Mouse (Mus musculus): ENCODE data around the gene Olfr668. TPM values are rescaled to one million over a fixed set of nuclear protein-coding genes. Genes with fewer than 3 reads are reported as not detected.
"Not testable (repeated sequence)": the region's sequence is repeated elsewhere in the genome, so short reads cannot be mapped to it uniquely, and the experiment has no call there.

Gene Olfr668
- polyA plus RNA-seq (2015; fragmentation: Nextera tagmentation; extraction: Ambion mirVana) = not detected in 2 replicates

GRCm38 (mm10) chr7:104927957-104928356, at the start of gene Olfr668:
Gene Olfr668, minus strand, starts transcription at chr7:104928057.
- Histone ChIP-seq H3K4me1 (ENCODE audit: control insufficient read depth, insufficient read depth, low read length) (no peaks in the 10 kb centered on the region), H3K27ac (ENCODE audit: low read length) (no peak within 1 kb of the TSS), H3K4me3 (ENCODE audit: low read length) (no peak within 1 kb of the TSS), H3K27me3 (replicated peaks; ENCODE audit: control insufficient read depth, insufficient read depth, low read length) (no peaks in the 10 kb centered on the region), H3K36me3 (ENCODE audit: control insufficient read depth, insufficient read depth, low read length) (no peaks in the 10 kb centered on the region), H3K9me3 (ENCODE audit: control insufficient read depth, low read length) (no peaks in the 10 kb centered on the region), H3K4me2 (ENCODE audit: low read depth, low read length) (no peak within 1 kb of the TSS), H3K9ac (ENCODE audit: low read depth, low read length) (no peak within 1 kb of the TSS)
- 80% methylated on average over 1 of the region's 1 CpGs for WGBS
- no peak for ATAC-seq

GRCm38 (mm10) chr7:104972507-104972906, 44.6 kb upstream of the Olfr668 start:
- ATAC-seq; H3K36me3 ChIP-seq (ENCODE audit: control insufficient read depth, insufficient read depth, low read length); H3K4me2 ChIP-seq (ENCODE audit: low read depth, low read length); H3K27ac ChIP-seq (ENCODE audit: low read length); H3K9me3 ChIP-seq (ENCODE audit: control insufficient read depth, low read length); H3K4me1 ChIP-seq (ENCODE audit: control insufficient read depth, insufficient read depth, low read length); H3K9ac ChIP-seq (ENCODE audit: low read depth, low read length); H3K4me3 ChIP-seq (ENCODE audit: low read length); H3K27me3 ChIP-seq (replicated peaks; ENCODE audit: control insufficient read depth, insufficient read depth, low read length): not testable (repeated sequence)
- 71% methylated on average over 2 of the region's 2 CpGs for WGBS

GRCm38 (mm10) chr7:104962520-104962919, 34.7 kb upstream of the Olfr668 start, which contains the start of gene Olfr670:
Gene Olfr670, minus strand, starts transcription at chr7:104962620.
- Histone ChIP-seq H3K27me3 (replicated peaks; ENCODE audit: control insufficient read depth, insufficient read depth, low read length) (no peaks in the 10 kb centered on the region), H3K4me1 (ENCODE audit: control insufficient read depth, insufficient read depth, low read length) (no peaks in the 10 kb centered on the region), H3K9me3 (ENCODE audit: control insufficient read depth, low read length) (no peaks in the 10 kb centered on the region), H3K4me2 (ENCODE audit: low read depth, low read length) (no peak within 1 kb of the TSS), H3K27ac (ENCODE audit: low read length) (no peak within 1 kb of the TSS), H3K4me3 (ENCODE audit: low read length) (no peak within 1 kb of the TSS), H3K9ac (ENCODE audit: low read depth, low read length) (no peak within 1 kb of the TSS), H3K36me3 (ENCODE audit: control insufficient read depth, insufficient read depth, low read length) (no peaks in the 10 kb centered on the region)
- WGBS = 47% methylated on average over 1 of the region's 1 CpGs
- ATAC-seq = no peak

GRCm38 (mm10) chr7:104950234-104950633, 22.4 kb upstream of the Olfr668 start:
- not testable (repeated sequence) for H3K4me3 ChIP-seq (ENCODE audit: low read length); H3K27me3 ChIP-seq (replicated peaks; ENCODE audit: control insufficient read depth, insufficient read depth, low read length); H3K9ac ChIP-seq (ENCODE audit: low read depth, low read length); H3K4me1 ChIP-seq (ENCODE audit: control insufficient read depth, insufficient read depth, low read length); H3K4me2 ChIP-seq (ENCODE audit: low read depth, low read length); H3K27ac ChIP-seq (ENCODE audit: low read length); ATAC-seq; H3K9me3 ChIP-seq (ENCODE audit: control insufficient read depth, low read length); H3K36me3 ChIP-seq (ENCODE audit: control insufficient read depth, insufficient read depth, low read length)
- 92% methylated on average over 16 of the region's 16 CpGs for WGBS

- Histone ChIP-seq H3K36me3 (ENCODE audit: control insufficient read depth, insufficient read depth, low read length) (no peaks in the 10 kb centered on the region), H3K4me1 (ENCODE audit: control insufficient read depth, insufficient read depth, low read length) (no peaks in the 10 kb centered on the region), H3K4me3 (ENCODE audit: low read length) (no peak within 1 kb of the TSS), H3K27me3 (replicated peaks; ENCODE audit: control insufficient read depth, insufficient read depth, low read length) (no peaks in the 10 kb centered on the region), H3K9ac (ENCODE audit: low read depth, low read length) (no peak within 1 kb of the TSS), H3K9me3 (ENCODE audit: control insufficient read depth, low read length) (no peaks in the 10 kb centered on the region), H3K27ac (ENCODE audit: low read length) (no peak within 1 kb of the TSS), H3K4me2 (ENCODE audit: low read depth, low read length) (no peak within 1 kb of the TSS)
- WGBS = 72% methylated on average over 1 of the region's 1 CpGs
- no peak for ATAC-seq
Observed at GRCm38 (mm10) chr7:104933940-104934339, 6.1 kb upstream of the Olfr668 start, which contains the start of gene Olfr669. Gene Olfr669, plus strand, starts transcription at chr7:104934240.

- 88% methylated on average over 1 of the region's 1 CpGs for WGBS
- ATAC-seq = no peak
- Histone ChIP-seq H3K4me2 (ENCODE audit: low read depth, low read length) (no peak within 1 kb of the TSS), H3K27ac (ENCODE audit: low read length) (no peak within 1 kb of the TSS), H3K27me3 (replicated peaks; ENCODE audit: control insufficient read depth, insufficient read depth, low read length) (no peaks in the 10 kb centered on the region), H3K4me3 (ENCODE audit: low read length) (no peak within 1 kb of the TSS), H3K36me3 (ENCODE audit: control insufficient read depth, insufficient read depth, low read length) (no peaks in the 10 kb centered on the region), H3K9me3 (ENCODE audit: control insufficient read depth, low read length) (no peaks in the 10 kb centered on the region), H3K4me1 (ENCODE audit: control insufficient read depth, insufficient read depth, low read length) (no peaks in the 10 kb centered on the region), H3K9ac (ENCODE audit: low read depth, low read length) (no peak within 1 kb of the TSS)
Observed at GRCm38 (mm10) chr7:104921382-104921781, 6.5 kb downstream of the Olfr668 start, which contains the start of gene Olfr667. Gene Olfr667, minus strand, starts transcription at chr7:104921482.

GRCm38 (mm10) chr7:104895852-104896251, 32.0 kb downstream of the Olfr668 start, which contains the start of gene Olfr666:
Gene Olfr666, minus strand, starts transcription at chr7:104895952.
- no peaks in the 10 kb centered on the region for H3K36me3 ChIP-seq (ENCODE audit: control insufficient read depth, insufficient read depth, low read length)
- no peak within 1 kb of the TSS for H3K4me2 ChIP-seq (ENCODE audit: low read depth, low read length)
- ATAC-seq = no peak
- H3K9me3 ChIP-seq (ENCODE audit: control insufficient read depth, low read length) = no peaks in the 10 kb centered on the region
- no peaks in the 10 kb centered on the region for H3K4me1 ChIP-seq (ENCODE audit: control insufficient read depth, insufficient read depth, low read length)
- H3K9ac ChIP-seq (ENCODE audit: low read depth, low read length) = no peak within 1 kb of the TSS
- no peaks in the 10 kb centered on the region for H3K27me3 ChIP-seq (replicated peaks; ENCODE audit: control insufficient read depth, insufficient read depth, low read length)
- no peak within 1 kb of the TSS for H3K4me3 ChIP-seq (ENCODE audit: low read length)
- H3K27ac ChIP-seq (ENCODE audit: low read length) = no peak within 1 kb of the TSS
- WGBS = 86% methylated on average over 2 of the region's 2 CpGs

GRCm38 (mm10) chr7:104877731-104878130, 50.1 kb downstream of the Olfr668 start, which contains the start of gene Olfr665:
Gene Olfr665, plus strand, starts transcription at chr7:104878031.
- H3K4me2 ChIP-seq (ENCODE audit: low read depth, low read length) = no peak within 1 kb of the TSS
- WGBS = 40% methylated on average over 1 of the region's 1 CpGs
- H3K27ac ChIP-seq (ENCODE audit: low read length) = no peak within 1 kb of the TSS
- no peaks in the 10 kb centered on the region for H3K4me1 ChIP-seq (ENCODE audit: control insufficient read depth, insufficient read depth, low read length)
- no peaks in the 10 kb centered on the region for H3K9me3 ChIP-seq (ENCODE audit: control insufficient read depth, low read length)
- no peaks in the 10 kb centered on the region for H3K36me3 ChIP-seq (ENCODE audit: control insufficient read depth, insufficient read depth, low read length)
- ATAC-seq = no peak
- no peak within 1 kb of the TSS for H3K4me3 ChIP-seq (ENCODE audit: low read length)
- no peaks in the 10 kb centered on the region for H3K27me3 ChIP-seq (replicated peaks; ENCODE audit: control insufficient read depth, insufficient read depth, low read length)
- H3K9ac ChIP-seq (ENCODE audit: low read depth, low read length) = no peak within 1 kb of the TSS
